Mouse (Mus musculus): ENCODE data around the gene Atxn7.
A peak's percentile ranks its signal among the peaks of the same experiment; 100 is the strongest.

The Atxn7 gene

GRCm38 (mm10) chr14:14065142-14065498, 103.9 kb downstream of the Atxn7 start:
- no peak for DNase-seq

GRCm38 (mm10) chr14:14066241-14066640, 105.0 kb downstream of the Atxn7 start:
- DNase-seq: no peak

DNA sequence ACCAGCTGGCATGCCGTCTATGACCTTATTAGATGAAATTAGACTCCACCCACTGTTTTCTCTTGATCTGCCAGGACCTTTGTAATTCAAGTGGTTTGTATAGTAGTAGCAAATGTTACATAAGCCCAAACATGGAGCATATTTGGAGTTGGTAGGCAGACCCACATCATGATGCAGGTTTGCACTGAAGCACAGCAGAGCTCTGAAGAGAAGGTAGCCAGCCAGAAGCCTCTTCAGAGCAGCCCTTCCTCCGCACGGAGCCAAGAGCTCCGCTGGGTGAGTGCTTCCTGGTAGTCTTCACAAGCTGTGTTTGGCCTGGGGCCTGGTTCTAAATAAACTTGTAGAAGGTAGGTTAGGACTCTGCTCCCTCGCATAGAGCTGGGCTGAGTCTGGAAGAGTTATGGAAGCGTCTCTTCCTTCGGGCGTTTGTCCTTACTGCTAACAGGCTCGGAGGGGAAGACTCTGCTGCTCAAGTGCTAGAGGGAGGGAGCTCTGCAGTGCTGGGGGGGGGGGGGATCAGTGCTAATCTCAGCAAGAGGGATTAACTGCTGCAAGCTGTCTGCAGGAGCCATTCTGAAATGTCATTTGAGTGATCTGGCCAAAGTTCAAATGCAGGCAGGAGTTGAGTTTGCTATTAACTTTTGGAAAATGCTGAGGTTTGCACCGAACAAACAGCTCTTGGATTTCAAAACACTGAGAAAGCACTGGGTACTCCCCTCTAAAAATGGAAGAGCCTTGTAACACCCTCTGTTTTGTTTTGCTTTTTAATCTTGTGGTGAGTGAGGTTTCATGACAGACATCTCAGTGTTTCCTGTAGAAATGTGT, 106.6 kb downstream of the Atxn7 start:
- peak; percentile 95 for DNase-seq

DNA sequence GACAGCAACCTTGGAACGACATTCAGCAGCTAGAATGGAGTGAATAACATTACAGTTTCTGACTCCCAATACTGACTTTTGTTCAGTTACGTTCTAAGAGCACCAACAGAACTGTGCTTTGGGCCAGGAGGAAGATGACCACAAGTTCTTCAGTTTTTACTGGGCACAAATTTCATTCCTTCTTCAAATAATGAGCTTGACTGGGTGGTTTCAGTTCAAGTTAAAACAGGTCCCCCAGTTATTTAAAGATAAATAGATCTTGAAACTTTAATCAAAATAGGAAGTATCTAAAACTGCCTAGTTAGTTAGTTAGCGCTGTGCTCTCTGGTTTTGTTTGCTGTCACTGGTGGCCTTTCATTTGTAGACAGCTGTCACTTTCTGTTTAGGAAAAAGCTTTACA, 107.3 kb downstream of the Atxn7 start:
- DNase-seq: peak; percentile 75

DNA sequence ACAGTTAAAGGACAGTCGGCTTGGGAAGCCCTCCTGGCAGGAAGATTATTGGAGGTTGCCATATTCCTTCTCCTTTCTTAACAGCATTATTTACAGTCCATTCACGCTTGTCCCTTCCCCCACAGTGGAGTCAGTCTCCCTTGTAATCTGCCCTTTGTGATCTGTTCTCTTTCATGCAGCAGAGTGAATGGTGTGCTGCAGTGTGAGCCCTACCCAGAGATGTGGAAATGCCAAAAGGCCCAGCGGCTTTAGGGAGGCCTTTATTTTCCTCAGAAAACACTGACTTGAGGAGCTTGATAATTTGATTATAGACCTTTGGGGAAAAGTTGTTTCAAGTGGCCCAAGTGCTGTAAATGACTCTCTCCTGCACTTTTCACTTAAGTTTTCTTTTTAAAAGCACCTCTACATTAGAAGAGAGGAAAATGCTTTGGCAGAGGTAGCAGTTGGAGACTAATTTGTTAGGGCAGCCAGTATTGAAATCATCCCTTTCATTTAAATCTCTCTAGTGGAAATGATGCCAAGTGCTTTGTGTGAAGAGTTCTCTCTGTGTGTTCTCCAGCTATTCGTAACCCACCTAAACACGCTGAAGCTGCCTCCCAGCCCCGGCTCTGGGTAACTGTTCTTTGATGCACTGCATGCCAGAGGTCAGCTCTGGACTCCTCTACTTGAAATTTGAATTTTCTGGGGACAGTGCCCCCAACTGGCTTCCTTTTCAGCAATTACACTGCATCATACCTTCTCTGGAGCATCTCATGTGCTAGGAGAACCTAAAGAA, 109.5 kb downstream of the Atxn7 start:
- DNase-seq: peak; percentile 72

DNA sequence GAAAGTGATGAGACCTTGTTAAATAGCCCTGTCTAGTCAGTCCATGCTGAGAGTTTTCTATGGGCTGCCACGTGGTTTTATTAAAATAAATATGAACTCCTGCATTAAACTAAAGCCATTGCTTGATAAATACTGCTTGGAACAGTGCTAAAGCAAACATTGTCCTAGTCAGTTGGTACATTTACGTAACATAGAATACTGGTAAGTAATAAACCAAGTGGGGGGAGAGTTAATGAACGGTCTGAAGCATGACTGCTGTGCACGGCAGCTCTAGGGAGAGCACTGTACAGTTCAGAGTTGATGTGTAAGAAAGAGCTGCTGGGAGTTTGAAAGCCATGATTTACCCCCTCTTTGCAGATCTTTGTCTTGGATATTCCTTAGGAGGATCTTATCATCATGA, 110.2 kb downstream of the Atxn7 start:
- DNase-seq: no peak

DNA sequence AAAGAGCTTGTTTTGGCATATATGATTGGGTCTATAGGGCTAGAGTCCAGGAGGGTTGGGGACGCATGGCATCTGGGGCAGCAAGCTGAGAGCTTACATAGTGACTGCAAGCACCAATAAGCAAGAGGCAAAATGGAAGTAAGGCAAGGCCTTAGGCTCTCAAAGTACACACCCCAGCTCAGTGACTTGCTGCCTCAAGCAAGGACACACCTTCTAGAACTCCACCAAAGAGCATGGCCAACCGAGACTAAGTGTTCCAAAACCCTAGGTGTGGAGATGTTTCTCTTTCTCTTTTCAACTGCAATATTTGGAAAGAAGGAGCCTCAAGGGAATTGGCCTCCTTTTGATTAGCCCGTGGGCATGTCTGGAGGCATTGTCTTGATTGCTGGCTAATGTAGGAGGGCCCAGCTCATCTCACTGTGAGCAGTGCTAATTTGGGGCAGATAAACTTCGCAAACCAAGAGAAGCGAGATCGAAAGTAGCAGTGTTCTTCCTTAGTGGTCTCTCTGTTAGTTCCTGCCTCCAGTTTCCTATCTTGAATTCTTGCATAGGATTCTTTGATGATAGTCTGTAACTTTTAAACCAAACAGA, 119.5 kb downstream of the Atxn7 start:
- peak; percentile 79 for DNase-seq

GRCm38 (mm10) chr14:14083811-14084210, 122.6 kb downstream of the Atxn7 start:
- peak; percentile 65 for DNase-seq

- DNase-seq: peak; percentile 54
Measured at GRCm38 (mm10) chr14:14086711-14087263, 125.5 kb downstream of the Atxn7 start.

GRCm38 (mm10) chr14:14087348-14087747, 126.1 kb downstream of the Atxn7 start:
- peak; percentile 88 for DNase-seq

DNA sequence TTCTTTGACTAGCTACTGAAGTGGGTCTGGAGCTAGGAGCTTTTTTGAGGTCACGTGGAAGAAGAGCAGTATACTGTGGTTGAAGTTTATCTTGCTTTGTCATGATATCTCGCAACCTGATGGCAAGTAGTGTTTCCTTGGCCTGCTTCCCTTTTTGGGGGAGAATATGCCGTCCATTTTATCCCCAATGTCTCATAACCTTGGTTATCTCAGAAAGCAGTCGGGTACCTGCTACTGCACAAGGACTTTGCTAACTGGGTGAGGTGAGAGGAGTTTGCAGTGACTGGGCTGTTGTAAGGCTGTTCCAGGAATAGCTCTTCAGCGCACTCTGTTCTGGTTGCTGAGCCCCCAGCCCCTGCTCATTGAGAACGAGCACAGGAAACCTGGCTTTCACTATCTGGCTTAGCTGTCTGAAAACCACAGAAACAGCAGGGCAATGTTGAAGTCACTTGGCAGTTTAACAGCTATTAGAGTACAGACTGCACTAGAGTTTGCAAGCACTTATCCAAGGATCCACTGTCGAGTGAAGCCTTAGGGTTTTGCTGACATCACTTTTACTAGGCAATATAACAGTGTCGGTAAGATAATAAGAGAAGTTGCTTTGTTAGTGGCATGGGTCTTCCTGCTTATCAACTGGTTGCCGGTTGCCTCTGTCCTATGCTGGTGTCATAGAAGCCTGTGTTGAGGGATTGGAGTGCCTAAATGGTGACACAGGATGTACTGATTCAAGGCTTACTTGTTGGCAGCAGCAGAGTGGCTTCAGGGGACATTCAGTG, 127.0 kb downstream of the Atxn7 start:
- peak; percentile 78 for DNase-seq

DNA sequence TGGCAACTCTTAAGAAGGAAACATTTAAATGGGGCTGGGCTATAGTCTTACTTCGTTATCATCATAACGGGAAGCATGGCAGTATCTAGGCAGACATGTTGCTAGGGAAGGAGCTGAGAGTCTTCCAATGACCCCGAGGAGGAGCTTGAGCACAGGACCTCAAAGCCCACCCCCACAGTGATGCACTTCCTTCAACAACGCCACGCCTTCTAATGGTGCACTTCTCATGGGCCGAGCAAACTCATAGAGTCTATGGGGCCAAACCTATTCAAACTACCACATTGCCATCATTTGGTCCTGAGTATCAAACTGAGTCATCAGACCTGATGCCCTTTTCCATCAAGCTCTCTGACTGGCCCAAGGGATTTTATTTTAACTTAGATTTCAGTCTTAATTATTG, 129.3 kb downstream of the Atxn7 start:
- peak; percentile 60 for DNase-seq

DNA sequence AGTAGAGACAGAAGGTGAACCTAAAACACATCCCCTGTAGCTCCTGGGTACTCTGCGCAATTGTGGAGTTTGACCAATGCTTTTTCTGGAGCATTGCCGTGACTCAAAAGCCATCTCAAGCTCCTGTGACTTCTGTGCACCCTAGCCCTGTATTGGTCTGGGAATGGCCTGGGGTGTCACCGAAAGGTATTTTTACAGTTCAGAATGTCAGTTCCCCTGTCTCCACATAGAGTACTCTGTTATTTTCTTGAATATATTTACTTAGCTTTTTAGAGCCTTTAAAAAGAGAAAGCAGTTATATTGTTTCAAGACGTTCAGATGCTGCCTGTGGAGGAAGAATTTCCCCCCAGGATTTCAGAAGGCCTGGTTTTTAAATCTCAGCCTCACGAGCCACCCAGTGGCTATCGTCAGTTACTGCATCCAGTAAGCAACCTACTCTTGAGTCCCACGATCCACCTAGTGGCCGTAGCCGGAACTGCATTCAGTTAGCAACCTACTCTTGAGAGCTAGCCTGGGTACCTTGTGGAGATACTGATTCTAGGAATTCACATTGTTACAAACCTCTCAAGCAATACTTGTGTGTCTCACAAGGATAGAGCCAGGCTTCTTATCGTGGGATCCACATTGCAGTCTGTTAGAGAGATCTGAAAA, 137.2 kb downstream of the Atxn7 start:
- DNase-seq: peak; percentile 97

GRCm38 (mm10) chr14:14100773-14101280, 139.6 kb downstream of the Atxn7 start:
- peak; percentile 54 for DNase-seq

DNA sequence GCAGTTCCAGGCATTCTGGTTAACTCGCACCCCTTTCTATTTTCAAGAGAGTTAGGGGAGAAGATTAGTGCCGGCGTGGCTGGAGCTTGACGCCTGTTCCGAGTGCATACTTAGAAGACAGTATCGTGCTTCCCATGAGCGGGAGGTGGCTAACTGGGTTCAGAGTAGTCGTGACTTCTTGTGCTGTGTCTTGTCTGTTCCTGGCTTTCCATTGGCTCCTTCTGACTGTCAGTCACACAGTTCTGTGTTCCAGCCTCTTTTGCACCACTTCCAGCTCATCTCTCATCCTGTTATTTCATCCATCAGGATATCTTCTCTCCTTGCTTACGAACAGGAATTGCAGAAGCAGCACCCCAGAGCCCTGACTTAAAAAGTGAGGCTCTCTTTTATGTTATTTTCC, 140.1 kb downstream of the Atxn7 start:
- no peak for DNase-seq

DNA sequence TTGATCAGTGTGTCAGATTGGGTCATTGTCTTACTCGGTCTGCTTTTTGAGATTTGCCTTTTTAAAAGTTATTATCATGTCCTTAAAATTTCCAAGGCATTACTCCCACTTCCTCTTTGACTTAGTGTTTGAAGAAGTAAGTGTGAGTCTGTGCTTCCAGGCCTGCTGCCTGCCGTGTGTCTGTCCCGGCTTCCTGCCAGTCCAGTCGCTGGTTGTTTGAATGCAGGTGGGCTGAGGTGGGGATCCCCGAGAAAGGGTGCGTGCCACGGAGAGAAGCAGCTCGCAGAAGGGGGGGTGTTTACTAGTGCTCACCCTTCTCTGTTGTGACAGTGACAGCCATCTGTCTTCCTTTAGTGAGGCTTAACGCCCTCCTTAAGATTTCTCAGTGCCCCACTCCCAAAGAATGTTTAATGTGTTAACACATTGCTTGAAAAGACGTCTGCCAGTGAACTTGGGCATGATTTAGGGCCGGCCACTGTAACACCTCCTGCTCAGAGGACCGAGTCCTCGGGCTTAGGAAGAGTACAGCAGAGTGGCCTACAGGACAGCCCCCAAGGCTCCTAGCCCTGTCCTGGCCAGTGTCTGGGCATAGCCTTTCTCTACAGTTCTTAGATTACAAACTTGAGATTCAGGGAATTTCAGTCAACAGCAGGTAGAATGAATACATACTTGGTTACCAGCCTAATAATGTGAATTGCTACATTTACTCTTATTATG, 143.1 kb downstream of the Atxn7 start:
- peak; percentile 80 for DNase-seq

- peak; percentile 33 for DNase-seq
Measured at GRCm38 (mm10) chr14:14104930-14105318, 143.7 kb downstream of the Atxn7 start.

- peak; percentile 53 for DNase-seq
Measured at GRCm38 (mm10) chr14:14110710-14111109, 149.5 kb downstream of the Atxn7 start.

- DNase-seq: peak; percentile 98
Measured at GRCm38 (mm10) chr14:14120230-14121096, 159.2 kb downstream of the Atxn7 start, which contains the start of gene Psmd6. TSS of gene Psmd6 (minus strand) at chr14:14120984.
